Mouse (Mus musculus): ENCODE measurements around the gene Polr2c. TPM values are rescaled to one million over a fixed set of nuclear protein-coding genes. Genes with fewer than 3 reads are reported as not detected.

The Polr2c gene
- total and polyA plus RNA-seq, 3 experiments: 93.2 to 141 (median 120) TPM

- no peak for TF ChIP-seq ETS1 (conservative IDR thresholded peaks at IDR 0.05; ENCODE audit: low read depth, low read length)
- no peak for TF ChIP-seq ZC3H11A (IDR thresholded peaks at IDR 0.05; ENCODE audit: low read depth, low read length)
- no peak for TF ChIP-seq MAZ (IDR thresholded peaks at IDR 0.05; ENCODE audit: low read depth, low read length)
- TF ChIP-seq RAD21 (IDR thresholded peaks at IDR 0.05; ENCODE audit: low read depth, low read length): no peak
- no peak for TF ChIP-seq SMC3 (IDR thresholded peaks at IDR 0.05; ENCODE audit: low read depth, low read length)
- peak; percentile 36; the same call in 1 of the 2 replicates for TF ChIP-seq TBP (conservative IDR thresholded peaks at IDR 0.05; ENCODE audit: low read depth, low read length)
- no peak for TF ChIP-seq MAFK (IDR thresholded peaks at IDR 0.05; ENCODE audit: insufficient replicate concordance, low read length)
- TF ChIP-seq CTCF (conservative IDR thresholded peaks at IDR 0.05 in 1 of 2, IDR thresholded peaks at IDR 0.05 in 1 of 2; ENCODE audit: low read depth in 2 of 2, low read length in 2 of 2): no peak
- peak; percentile 81; the same call in 1 of the 2 replicates for TF ChIP-seq MXI1 (IDR thresholded peaks at IDR 0.05; ENCODE audit: low read depth, low read length)
- peak; percentile 84; the same call in 1 of the 2 replicates for TF ChIP-seq MAX (IDR thresholded peaks at IDR 0.05; ENCODE audit: low read length)
- peak; percentile 47; the same call in 1 of the 2 replicates for TF ChIP-seq NRF1 (IDR thresholded peaks at IDR 0.05; ENCODE audit: low read depth, low read length)
- TF ChIP-seq MYC (IDR thresholded peaks at IDR 0.05; ENCODE audit: low read depth, low read length): peak; percentile 67
- peak; percentile 16; the same call in 1 of the 2 replicates for TF ChIP-seq POLR2A (IDR thresholded peaks at IDR 0.05; ENCODE audit: low read depth, low read length)
- no peak for TF ChIP-seq MEF2A (IDR thresholded peaks at IDR 0.05; ENCODE audit: borderline replicate concordance, low read depth, low read length)
- TF ChIP-seq EP300 (IDR thresholded peaks at IDR 0.05; ENCODE audit: low read length): no peak
- no peak for TF ChIP-seq PAX5 (IDR thresholded peaks at IDR 0.05; ENCODE audit: low read length)
- peak; percentile 78 for DNase-seq (ENCODE audit: extremely low read depth)
Observed at GRCm38 (mm10) chr8:94876197-94876730, 19.0 kb downstream of the Polr2c start, which contains the start of gene Dok4. Gene Dok4 (minus strand): TSS chr8:94876330.

GRCm38 (mm10) chr8:94876820-94877219 lies 19.6 kb downstream of the Polr2c start:
- H3K4me3 ChIP-seq (replicated peaks in 1 of 3; ENCODE audit: low read depth in 2 of 3, low read length in 2 of 3, poor library complexity in 1 of 3): no peak overlapping the region
- H3K79me2 ChIP-seq (replicated peaks; ENCODE audit: control insufficient read depth, extremely low read depth, insufficient read depth, poor library complexity, severe bottlenecking): no peaks in the 10 kb centered on the region
- H3K9me3 ChIP-seq (replicated peaks; ENCODE audit: low read length): no peaks in the 10 kb centered on the region
- in situ Hi-C loops (cut with MboI; ENCODE audit: low pct_ligation_motif_present, low pct_unique_long_range_greater_than_20kb, low sequenced_read_pairs): no loop called here
- no peak overlapping the region for H3K27ac ChIP-seq (ENCODE audit: insufficient read depth, low read depth)
- DNase-seq (ENCODE audit: extremely low read depth): no peak
- H3K27me3 ChIP-seq (replicated peaks): peaks cover 17% of the 10 kb centered on the region
- no peaks in the 10 kb centered on the region for H3K36me3 ChIP-seq (replicated peaks in 1 of 2; ENCODE audit: control insufficient read depth in 1 of 2, insufficient read depth in 1 of 2, low read length in 1 of 2)
- no peak for TF ChIP-seq JUN (IDR thresholded peaks at IDR 0.05; ENCODE audit: insufficient read depth, low read depth, low read length)
- TF ChIP-seq IRF4 (IDR thresholded peaks at IDR 0.05; ENCODE audit: low read depth, low read length): no peak
- no peak for TF ChIP-seq ZC3H11A (IDR thresholded peaks at IDR 0.05; ENCODE audit: low read depth, low read length)
- no peak for TF ChIP-seq NELFE (IDR thresholded peaks at IDR 0.05; ENCODE audit: low read depth, low read length)
- no peak for TF ChIP-seq SMC3 (IDR thresholded peaks at IDR 0.05; ENCODE audit: low read depth, low read length)
- TF ChIP-seq USF1 (IDR thresholded peaks at IDR 0.05; ENCODE audit: low read depth, low read length): no peak
- no peak for TF ChIP-seq MYC (IDR thresholded peaks at IDR 0.05; ENCODE audit: low read depth, low read length)
- TF ChIP-seq ZKSCAN1 (IDR thresholded peaks at IDR 0.05; ENCODE audit: borderline replicate concordance, low read depth, low read length): no peak
- TF ChIP-seq ZMIZ1 (IDR thresholded peaks at IDR 0.05; ENCODE audit: low read depth, low read length): no peak
- no peak for TF ChIP-seq CTCF (conservative IDR thresholded peaks at IDR 0.05 in 1 of 2, IDR thresholded peaks at IDR 0.05 in 1 of 2; ENCODE audit: low read depth in 2 of 2, low read length in 2 of 2)
- TF ChIP-seq E2F4 (IDR thresholded peaks at IDR 0.05; ENCODE audit: insufficient replicate concordance, low read depth, low read length): no peak
- no peak for TF ChIP-seq POLR2AphosphoS2 (IDR thresholded peaks at IDR 0.05; ENCODE audit: low read depth, low read length)
- H3K4me2 ChIP-seq (ENCODE audit: insufficient read depth, low read depth, poor library complexity, severe bottlenecking): no peak overlapping the region
- H3K9ac ChIP-seq (ENCODE audit: insufficient read depth, low read depth): no peak overlapping the region
- H3K4me1 ChIP-seq (ENCODE audit: control insufficient read depth in 1 of 2, insufficient read depth in 2 of 2): peaks cover 8 to 36% of the 10 kb centered on the region in 2 experiments; a peak in 2 of 4 replicates
- dilution Hi-C loops (cut with MboI; ENCODE audit: extremely low pct_ligation_motif_present, extremely low pct_unique_long_range_greater_than_20kb, low sequenced_read_pairs): no loop called here

More at GRCm38 (mm10) chr8:94876197-94876730, 19.0 kb downstream of the Polr2c start, which contains the start of gene Dok4:
- Histone ChIP-seq H3K4me2 (ENCODE audit: insufficient read depth, low read depth, poor library complexity, severe bottlenecking) (peak within 1 kb of the TSS; percentile 89), H3K27ac (ENCODE audit: insufficient read depth, low read depth) (no peak within 1 kb of the TSS), H3K9me3 (replicated peaks; ENCODE audit: low read length) (no peaks in the 10 kb centered on the region), H3K27me3 (replicated peaks) (peaks cover 17% of the 10 kb centered on the region), H3K79me2 (replicated peaks; ENCODE audit: control insufficient read depth, extremely low read depth, insufficient read depth, poor library complexity, severe bottlenecking) (no peaks in the 10 kb centered on the region), H3K9ac (ENCODE audit: insufficient read depth, low read depth) (peak within 1 kb of the TSS; percentile 50), H3K36me3 (replicated peaks in 1 of 2; ENCODE audit: control insufficient read depth in 1 of 2, insufficient read depth in 1 of 2, low read length in 1 of 2) (no peaks in the 10 kb centered on the region), H3K4me3 (replicated peaks in 1 of 3; ENCODE audit: low read depth in 2 of 3, low read length in 2 of 3, poor library complexity in 1 of 3) (peak within 1 kb of the TSS; percentile 29 to 55 (median 53)), H3K4me1 (ENCODE audit: control insufficient read depth in 1 of 2, insufficient read depth in 2 of 2) (peaks cover 8 to 36% of the 10 kb centered on the region in 2 experiments; a peak in 2 of 4 replicates)
- dilution Hi-C loops (cut with MboI; ENCODE audit: extremely low pct_ligation_motif_present, extremely low pct_unique_long_range_greater_than_20kb, low sequenced_read_pairs): no loop called here
- in situ Hi-C loops (cut with MboI; ENCODE audit: low pct_ligation_motif_present, low pct_unique_long_range_greater_than_20kb, low sequenced_read_pairs): no loop called here

Measured in CH12.LX (cell line).